Mouse (Mus musculus) liver, adult 2 months (tissue): Measurements from ENCODE around the gene Fam160b1. TPM values are rescaled to one million over a fixed set of nuclear protein-coding genes. Genes with fewer than 3 reads are reported as not detected.
A peak's percentile ranks its signal among the peaks of the same experiment; 100 is the strongest.

Source experiments
- DNase-seq: peaks from one replicate; pipeline ENCODE4 v3.0.0-alpha.2; 2011; ENCODE audit warnings: low read depth, low spot score; ENCODE audit errors: extremely low read depth
- H3K27ac ChIP-seq: fragments of 200-500 bp; replicated peaks from 2 replicates; pipeline ENCODE4 v1.5.1; 2012; ENCODE audit warnings: low read depth, mild to moderate bottlenecking, control low read depth, inconsistent platforms, low read length; ENCODE audit not compliant: insufficient read depth
- H3K27me3 ChIP-seq: fragments of 200-500 bp; 2 replicates; pipeline ENCODE4 v1.6.1; 2012; ENCODE audit warnings: mild to moderate bottlenecking, moderate library complexity, low read length, inconsistent platforms; ENCODE audit not compliant: control insufficient read depth, insufficient read depth
- H3K36me3 ChIP-seq: fragments of 200-500 bp; 2 replicates; pipeline ENCODE4 v1.6.1; 2012; ENCODE audit warnings: low read length, inconsistent platforms; ENCODE audit not compliant: control insufficient read depth, insufficient read depth
- H3K4me1 ChIP-seq: fragments of 200-500 bp; 2 replicates; pipeline ENCODE4 v1.6.1; 2011; ENCODE audit warnings: low read length; ENCODE audit not compliant: control insufficient read depth, insufficient read depth
- H3K4me3 ChIP-seq: fragments of 200-500 bp; 2 replicates; pipeline ENCODE4 v1.5.1; 2011; ENCODE audit warnings: low read depth, mild to moderate bottlenecking, control low read depth, low read length, moderate library complexity; ENCODE audit not compliant: insufficient read depth
- H3K79me2 ChIP-seq: fragments of 200-500 bp; 2 replicates; pipeline ENCODE4 v1.6.1; 2012; ENCODE audit warnings: inconsistent platforms, mild to moderate bottlenecking, low read length, moderate library complexity; ENCODE audit not compliant: control insufficient read depth, insufficient read depth
- H3K9ac ChIP-seq: fragments of 200-500 bp; 2 replicates; pipeline ENCODE4 v1.6.1; 2012; ENCODE audit warnings: low read depth, mild to moderate bottlenecking, control low read depth, inconsistent platforms, low read length
- CTCF ChIP-seq: fragments of 200-500 bp; IDR thresholded peaks from 2 replicates; pipeline ENCODE4 v1.5.1; 2011; ENCODE audit warnings: low read depth, low read length, control low read depth
- POLR2A ChIP-seq: fragments of 200-500 bp; IDR thresholded peaks from 2 replicates; pipeline ENCODE4 v1.6.1; 2011; ENCODE audit warnings: low read length, control low read depth; ENCODE audit not compliant: insufficient read depth; ENCODE audit errors: extremely low read depth
- WGBS: fragments of 180-500 bp; shearing (Covaris S2); methylation state at CpG from one replicate; pipeline ENCODE4 v1.1.7; 2018; 5-methylcytosine and 5-hydroxymethylcytosine counted together
- polyA plus RNA-seq: library from polyadenylated mRNA; depleted of rRNA; stranded (reverse); fragments of >200 nt; gene quantifications from 2 replicates; pipeline ENCODE4 v1.2.3, GENCODE M21; 2012
- total RNA-seq: library from RNA; depleted of rRNA; stranded (reverse); fragments of >200 nt; gene quantifications from 2 replicates; pipeline ENCODE4 v1.2.3, GENCODE M21; 2014

Fam160b1 gene
- total and polyA plus RNA-seq, 2 experiments: 10.9 to 18.4 TPM

DNA sequence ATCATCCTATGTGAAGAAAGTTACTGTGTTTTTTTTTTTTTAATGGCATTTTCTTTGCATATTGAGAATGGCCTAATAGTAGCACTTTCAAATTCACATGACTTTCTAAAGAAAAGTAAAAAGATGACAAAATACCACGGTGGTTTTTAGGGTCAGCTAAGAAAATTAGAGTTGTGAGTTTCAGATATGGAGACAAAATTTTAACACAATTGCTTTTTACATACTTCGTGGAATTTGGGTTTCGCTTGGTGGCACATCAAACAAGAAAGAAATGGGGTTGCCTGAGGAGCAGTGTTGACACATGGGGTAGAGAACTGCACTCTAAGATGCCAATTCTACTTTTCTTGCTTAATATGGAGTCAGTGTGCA, 1.4 kb downstream of the Fam160b1 start:
- peak; percentile 58 for DNase-seq
- 5% methylated on average over 3 of the region's 3 CpGs for WGBS
- peak overlapping the region; percentile 100 for H3K9ac ChIP-seq
- peak overlapping the region; percentile 99 for H3K4me3 ChIP-seq
- H3K4me1 ChIP-seq: peaks cover 29% of the 10 kb centered on the region
- H3K79me2 ChIP-seq: peaks cover 15% of the 10 kb centered on the region; the same call in 1 of the 2 replicates
- peak overlapping the region; percentile 98 for H3K27ac ChIP-seq
- 0 out of 2 replicates have a peak, but pooled peaks cover 1% of the 10 kb centered on the region for H3K36me3 ChIP-seq
- no peaks in the 10 kb centered on the region for H3K27me3 ChIP-seq
- TF ChIP-seq CTCF: no peak

DNA sequence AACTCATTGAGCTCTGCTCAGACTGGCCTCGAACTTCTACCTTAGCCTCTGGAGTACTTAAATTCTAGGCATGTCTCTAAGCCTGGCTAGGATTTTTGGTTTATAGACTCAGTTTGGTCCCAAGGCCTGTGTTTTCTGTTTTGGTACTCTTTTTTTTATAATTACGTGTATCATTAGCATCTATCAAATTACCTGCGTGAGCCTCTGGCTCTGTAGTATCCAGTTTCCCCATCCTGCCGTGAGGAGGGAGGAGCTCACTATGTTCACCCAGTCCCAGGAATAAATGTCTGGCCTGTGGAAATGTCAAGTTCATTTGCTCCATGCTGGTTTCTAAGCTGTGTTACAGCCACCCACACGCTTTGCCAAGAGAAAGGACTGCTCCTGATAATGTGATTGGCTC, 2.1 kb downstream of the Fam160b1 start:
- TF ChIP-seq CTCF: no peak
- TF ChIP-seq POLR2A: no peak
- peak overlapping the region; percentile 62 for H3K9ac ChIP-seq

DNA sequence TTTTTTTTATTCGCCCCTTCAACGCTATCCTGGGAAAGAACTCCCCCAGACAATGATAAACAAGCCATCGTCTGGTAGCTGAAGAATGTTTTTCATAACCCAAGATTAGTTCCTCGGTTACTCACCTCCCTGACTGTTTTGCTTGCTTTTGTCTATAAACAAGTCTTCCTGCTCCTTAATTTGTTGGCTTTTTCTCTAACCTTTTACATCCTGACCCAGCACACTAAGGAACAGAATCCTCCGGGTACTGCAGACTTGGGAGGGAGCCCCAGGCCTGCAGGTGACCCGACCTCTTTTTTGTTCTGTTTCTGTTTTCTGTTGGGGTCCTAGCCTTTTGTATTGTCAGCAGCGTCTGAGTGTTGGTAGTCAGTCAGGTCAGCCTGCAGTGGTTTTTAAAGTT, 2.6 kb downstream of the Fam160b1 start:
- Histone ChIP-seq H3K4me1 (peaks cover 29% of the 10 kb centered on the region), H3K79me2 (peaks cover 15% of the 10 kb centered on the region; the same call in 1 of the 2 replicates), H3K9ac (peak overlapping the region; percentile 62; the same call in 1 of the 2 replicates), H3K36me3 (no peaks in the 10 kb centered on the region), H3K27me3 (no peaks in the 10 kb centered on the region), H3K27ac (peak overlapping the region; percentile 91), H3K4me3 (peak overlapping the region; percentile 38)
- WGBS: 9% methylated on average over 7 of the region's 7 CpGs
- TF ChIP-seq POLR2A (no peak), CTCF (no peak)
- peak; percentile 55 for DNase-seq

More for the DNA sequence above, 2.1 kb downstream of the Fam160b1 start:
- peak overlapping the region; percentile 38 for H3K4me3 ChIP-seq
- 0 out of 2 replicates have a peak, but pooled peaks cover under 1% of the 10 kb centered on the region for H3K36me3 ChIP-seq
- DNase-seq: peak; percentile 76
- H3K79me2 ChIP-seq: peaks cover 15% of the 10 kb centered on the region; the same call in 1 of the 2 replicates
- H3K4me1 ChIP-seq: peaks cover 30% of the 10 kb centered on the region
- no peaks in the 10 kb centered on the region for H3K27me3 ChIP-seq
- 16% methylated on average over 5 of the region's 5 CpGs for WGBS
- peak overlapping the region; percentile 91 for H3K27ac ChIP-seq

DNA sequence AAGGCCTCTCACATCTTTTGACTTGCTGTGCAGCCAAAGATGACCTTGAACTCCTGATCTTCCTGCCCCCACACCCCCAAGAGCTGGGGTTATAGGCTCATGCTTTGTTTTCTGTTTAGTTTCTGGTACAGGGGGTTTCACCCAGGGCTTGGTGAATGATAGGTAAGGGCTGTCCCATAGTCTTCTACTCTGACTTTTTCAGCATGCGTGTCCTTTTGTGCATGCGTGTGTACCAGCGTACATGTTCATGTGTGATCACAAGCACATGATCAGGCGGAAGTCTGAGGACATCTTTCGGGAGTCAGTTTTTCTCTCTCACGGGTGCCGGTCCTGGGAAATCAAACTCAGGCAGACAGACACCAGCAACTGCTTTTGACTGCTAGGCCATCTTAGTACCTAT, 3.1 kb downstream of the Fam160b1 start:
- no peaks in the 10 kb centered on the region for H3K27me3 ChIP-seq
- TF ChIP-seq CTCF (no peak), POLR2A (no peak)
- H3K4me3 ChIP-seq: 0 out of 2 replicates have a peak overlapping the region, but pooled peaks have one; percentile 8
- no peaks in the 10 kb centered on the region for H3K36me3 ChIP-seq
- peak; percentile 73 for DNase-seq
- peak overlapping the region; percentile 91 for H3K27ac ChIP-seq
- 18% methylated on average over 7 of the region's 7 CpGs for WGBS
- peaks cover 15% of the 10 kb centered on the region; the same call in 1 of the 2 replicates for H3K79me2 ChIP-seq
- peaks cover 30% of the 10 kb centered on the region for H3K4me1 ChIP-seq
- peak overlapping the region; percentile 62 for H3K9ac ChIP-seq

DNA sequence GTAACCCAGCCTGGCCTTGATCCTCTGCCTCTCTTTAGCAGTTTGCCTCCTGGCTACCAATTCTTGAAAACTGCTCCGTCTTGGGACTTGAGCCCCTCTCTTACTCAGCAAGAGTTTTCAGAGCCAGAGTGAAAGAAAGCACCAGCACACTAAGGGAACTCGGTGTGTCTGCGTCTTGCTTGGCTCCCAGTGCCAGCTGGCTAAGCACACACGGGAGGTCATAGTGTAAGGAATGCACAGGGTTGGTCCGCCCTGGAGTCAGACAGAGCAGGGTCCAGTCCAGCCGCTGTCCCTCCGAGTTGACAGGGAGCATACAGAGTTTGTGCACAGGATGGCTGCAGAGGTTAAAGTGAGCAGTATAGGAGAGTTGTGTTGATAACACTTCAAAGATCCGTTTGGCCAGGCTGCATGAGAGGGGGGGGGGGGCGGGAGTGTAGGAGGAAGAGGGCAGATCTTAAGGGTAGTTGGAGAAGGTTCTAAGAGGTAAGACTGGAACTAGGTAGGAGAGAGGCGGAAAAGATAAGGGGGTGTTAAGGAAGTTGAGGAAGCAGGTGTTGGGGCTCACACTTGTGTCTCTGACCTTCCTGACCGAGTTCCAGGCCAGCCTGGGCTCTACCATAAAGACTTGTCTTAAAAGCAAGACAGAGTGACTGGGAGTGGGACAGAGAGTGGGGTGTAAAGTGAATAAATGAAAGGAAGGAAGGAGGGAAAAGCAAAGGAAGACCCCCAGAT, 4.6 kb downstream of the Fam160b1 start:
- peak; percentile 91 for DNase-seq

More for the DNA sequence above, 4.6 kb downstream of the Fam160b1 start:
- no peaks in the 10 kb centered on the region for H3K27me3 ChIP-seq
- peaks cover 6% of the 10 kb centered on the region for H3K36me3 ChIP-seq
- peak overlapping the region; percentile 91 for H3K27ac ChIP-seq
- H3K4me3 ChIP-seq: peak overlapping the region; percentile 16; the same call in 1 of the 2 replicates
- WGBS: 10% methylated on average over 11 of the region's 11 CpGs
- TF ChIP-seq POLR2A (0 out of 2 replicates have a peak, but pooled peaks have one; percentile 31), CTCF (no peak)
- peak overlapping the region; percentile 59 for H3K9ac ChIP-seq
- peaks cover 25% of the 10 kb centered on the region; the same call in 1 of the 2 replicates for H3K79me2 ChIP-seq
- peaks cover 34% of the 10 kb centered on the region for H3K4me1 ChIP-seq
